Mouse (Mus musculus) kidney, embryonic 15.5 days (tissue): ENCODE data around the gene Ankrd61. TPM values are rescaled to one million over a fixed set of nuclear protein-coding genes. Genes with fewer than 3 reads are reported as not detected.

Source experiments
- ATAC-seq: fragments of 200-750 bp; cut with Nextera tagmentation; replicated peaks from 2 replicates; pipeline ENCODE4 v1.8.0; 2017; ENCODE audit warnings: moderate TSS enrichment; ENCODE audit not compliant: low FRiP score
- H3K27ac ChIP-seq: fragments of 300-500 bp; sonication (generic); 2 replicates; pipeline ENCODE4 v1.5.1; 2015; ENCODE audit warnings: mild to moderate bottlenecking, inconsistent platforms
- H3K27me3 ChIP-seq: fragments of 300-500 bp; sonication (generic); 2 replicates; pipeline ENCODE4 v1.6.1; 2015; ENCODE audit warnings: inconsistent platforms
- H3K36me3 ChIP-seq: fragments of 300-500 bp; sonication (generic); 2 replicates; pipeline ENCODE4 v1.6.1; 2015; ENCODE audit warnings: inconsistent platforms
- H3K4me1 ChIP-seq: fragments of 300-500 bp; sonication (generic); 2 replicates; pipeline ENCODE4 v1.6.1; 2015; ENCODE audit warnings: inconsistent platforms
- H3K4me2 ChIP-seq: fragments of 300-500 bp; sonication (generic); 2 replicates; pipeline ENCODE4 v1.6.1; 2015; ENCODE audit warnings: moderate library complexity, mild to moderate bottlenecking, inconsistent platforms
- H3K4me3 ChIP-seq: fragments of 300-500 bp; sonication (generic); replicated peaks from 2 replicates; pipeline ENCODE4 v1.5.1; 2015; ENCODE audit warnings: mild to moderate bottlenecking, inconsistent platforms
- H3K9ac ChIP-seq: fragments of 300-500 bp; sonication (generic); 2 replicates; pipeline ENCODE4 v1.6.1; 2015; ENCODE audit warnings: mild to moderate bottlenecking, inconsistent platforms
- H3K9me3 ChIP-seq: fragments of 300-500 bp; sonication (generic); replicated peaks from 2 replicates; pipeline ENCODE4 v1.6.1; 2016; ENCODE audit warnings: inconsistent platforms
- WGBS: fragments of 180-500 bp; shearing (Covaris S2); methylation state at CpG from one replicate; pipeline ENCODE4 v1.1.7; 2015; ENCODE audit warnings: mixed read lengths; 5-methylcytosine and 5-hydroxymethylcytosine counted together
- polyA plus RNA-seq: library from polyadenylated mRNA; unstranded; fragments of >200 nt; fragmentation: Nextera tagmentation; extraction: Ambion mirVana; gene quantifications from 2 replicates; pipeline ENCODE4 v1.2.1, GENCODE M21; 2015

The Ankrd61 gene
- polyA plus RNA-seq = 0.36 and 0.58 TPM in 2 replicates

DNA sequence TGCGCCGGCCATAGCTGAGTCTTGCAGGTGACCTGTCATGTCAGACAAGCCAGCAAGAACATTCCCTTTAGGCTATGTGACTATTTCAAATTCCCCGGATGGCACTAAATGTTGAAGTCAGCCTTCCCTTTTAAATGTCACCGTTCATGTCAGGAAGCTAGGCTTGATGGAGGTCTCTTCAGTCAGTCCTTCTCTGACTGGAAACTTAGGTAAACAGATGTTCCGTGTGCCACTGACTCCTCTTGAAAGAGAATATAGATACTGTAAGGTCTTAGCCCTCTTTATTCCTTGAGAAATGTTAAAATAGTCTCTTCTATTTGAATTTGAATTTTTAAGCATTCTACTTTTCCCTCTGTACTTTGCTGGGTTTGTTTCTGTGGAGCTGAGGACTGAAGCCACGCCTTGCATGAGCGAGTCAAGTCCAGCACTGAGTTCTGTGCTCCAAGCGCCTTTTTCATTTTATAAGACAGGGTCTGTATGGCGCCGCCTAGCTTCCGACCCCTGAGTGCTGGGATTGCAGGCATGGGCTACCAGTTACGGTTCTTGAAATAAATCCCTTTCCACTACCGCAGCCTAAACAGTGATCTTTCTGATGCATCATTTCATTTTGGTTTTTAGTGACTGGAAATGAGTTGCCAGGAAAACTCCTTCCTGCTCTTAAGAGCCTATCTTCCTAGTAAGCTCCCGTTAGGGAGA, at the start of gene Ankrd61:
Ankrd61 (minus strand) TSS at position 51 of the 696 bp plus-strand sequence.
- Histone ChIP-seq H3K4me1 (0 out of 2 replicates have a peak, but pooled peaks cover 2% of the 10 kb centered on the region), H3K9me3 (no peaks in the 10 kb centered on the region), H3K27me3 (no peaks in the 10 kb centered on the region), H3K36me3 (peaks cover 87% of the 10 kb centered on the region), H3K27ac (no peak within 1 kb of the TSS), H3K4me2 (no peak within 1 kb of the TSS), H3K4me3 (no peak within 1 kb of the TSS), H3K9ac (no peak within 1 kb of the TSS)
- WGBS = 88% methylated on average over 14 of the region's 14 CpGs
- no peak for ATAC-seq

- no peaks in the 10 kb centered on the region for H3K27me3 ChIP-seq
- no peak overlapping the region for H3K4me3 ChIP-seq
- H3K4me1 ChIP-seq = no peaks in the 10 kb centered on the region
- no peaks in the 10 kb centered on the region for H3K9me3 ChIP-seq
- no peak for ATAC-seq
- no peaks in the 10 kb centered on the region for H3K36me3 ChIP-seq
- H3K4me2 ChIP-seq = no peak overlapping the region
- no peak overlapping the region for H3K9ac ChIP-seq
- WGBS = 89% methylated on average over 14 of the region's 14 CpGs
- no peak overlapping the region for H3K27ac ChIP-seq
These were observed 46.0 kb upstream of the Ankrd61 start for GRCm38 (mm10) chr5:143943231-143944125.

GRCm38 (mm10) chr5:143941588-143941987, 44.1 kb upstream of the Ankrd61 start:
- Histone ChIP-seq H3K9ac (no peak overlapping the region), H3K4me2 (no peak overlapping the region; the same call in 1 of the 2 replicates), H3K36me3 (no peaks in the 10 kb centered on the region), H3K4me1 (no peaks in the 10 kb centered on the region), H3K27ac (no peak overlapping the region), H3K9me3 (no peaks in the 10 kb centered on the region), H3K4me3 (no peak overlapping the region), H3K27me3 (no peaks in the 10 kb centered on the region)
- WGBS = 13% methylated on average over 10 of the region's 10 CpGs
- no peak; the same call in 1 of the 2 replicates for ATAC-seq

DNA sequence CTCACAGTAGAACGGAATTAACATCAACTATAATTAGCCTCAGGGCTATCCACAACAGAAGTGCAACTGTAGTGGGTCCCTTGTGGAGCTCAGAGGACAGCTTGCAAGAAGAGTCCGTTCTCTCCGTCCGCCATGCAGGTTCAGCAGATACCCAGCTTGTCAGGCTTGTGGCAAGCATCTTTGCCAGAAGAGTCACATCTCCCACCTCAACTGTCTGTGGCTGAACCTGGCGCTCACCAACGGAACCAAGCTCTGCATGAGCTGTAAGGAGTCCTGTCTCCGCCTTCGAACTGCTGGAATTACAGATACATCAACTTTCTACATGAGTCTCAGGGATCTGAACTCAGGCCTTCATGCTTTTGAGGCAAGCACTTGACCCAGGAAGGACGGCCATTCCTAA, 38.7 kb upstream of the Ankrd61 start:
- Histone ChIP-seq H3K36me3 (peaks cover 7% of the 10 kb centered on the region; the same call in 1 of the 2 replicates), H3K9ac (no peak overlapping the region), H3K27ac (no peak overlapping the region), H3K4me3 (no peak overlapping the region), H3K9me3 (no peaks in the 10 kb centered on the region), H3K4me1 (peaks cover 6% of the 10 kb centered on the region; the same call in 1 of the 2 replicates), H3K4me2 (no peak overlapping the region), H3K27me3 (no peaks in the 10 kb centered on the region)
- 88% methylated on average over 9 of the region's 9 CpGs for WGBS
- no peak for ATAC-seq

DNA sequence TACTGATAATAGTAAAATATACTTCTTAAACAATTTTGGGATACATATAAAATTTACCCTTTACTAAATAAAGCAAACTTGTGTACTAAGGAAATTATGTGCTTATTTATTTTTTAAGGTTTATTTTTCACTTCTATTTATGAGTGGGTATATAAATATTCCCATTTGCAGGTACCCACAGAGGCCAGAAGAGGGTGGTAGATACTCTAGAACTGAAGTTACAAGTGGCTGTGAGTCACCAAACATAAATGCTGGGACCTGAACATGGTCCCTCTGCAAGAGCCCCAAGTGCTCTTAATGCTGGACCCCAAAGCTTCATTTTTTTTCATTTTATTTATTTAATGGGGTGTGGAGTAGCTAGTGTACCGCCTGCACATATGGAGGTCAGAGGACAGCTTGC, 36.4 kb upstream of the Ankrd61 start:
- no peaks in the 10 kb centered on the region for H3K27me3 ChIP-seq
- H3K4me3 ChIP-seq = no peak overlapping the region
- no peak overlapping the region for H3K9ac ChIP-seq
- no peak overlapping the region for H3K4me2 ChIP-seq
- H3K9me3 ChIP-seq = no peaks in the 10 kb centered on the region
- no peak overlapping the region for H3K27ac ChIP-seq
- peaks cover 6% of the 10 kb centered on the region; the same call in 1 of the 2 replicates for H3K4me1 ChIP-seq
- ATAC-seq = no peak
- peaks cover 29% of the 10 kb centered on the region for H3K36me3 ChIP-seq
- WGBS = 87% methylated on average over 1 of the region's 1 CpGs

GRCm38 (mm10) chr5:143933414-143933813, 35.9 kb upstream of the Ankrd61 start:
- H3K27me3 ChIP-seq = no peaks in the 10 kb centered on the region
- H3K9me3 ChIP-seq = no peaks in the 10 kb centered on the region
- peaks cover 6% of the 10 kb centered on the region; the same call in 1 of the 2 replicates for H3K4me1 ChIP-seq
- H3K27ac ChIP-seq = no peak overlapping the region
- H3K4me2 ChIP-seq = no peak overlapping the region
- no peak for ATAC-seq
- H3K9ac ChIP-seq = no peak overlapping the region
- peaks cover 34% of the 10 kb centered on the region for H3K36me3 ChIP-seq
- H3K4me3 ChIP-seq = no peak overlapping the region
- 82% methylated on average over 11 of the region's 11 CpGs for WGBS

DNA sequence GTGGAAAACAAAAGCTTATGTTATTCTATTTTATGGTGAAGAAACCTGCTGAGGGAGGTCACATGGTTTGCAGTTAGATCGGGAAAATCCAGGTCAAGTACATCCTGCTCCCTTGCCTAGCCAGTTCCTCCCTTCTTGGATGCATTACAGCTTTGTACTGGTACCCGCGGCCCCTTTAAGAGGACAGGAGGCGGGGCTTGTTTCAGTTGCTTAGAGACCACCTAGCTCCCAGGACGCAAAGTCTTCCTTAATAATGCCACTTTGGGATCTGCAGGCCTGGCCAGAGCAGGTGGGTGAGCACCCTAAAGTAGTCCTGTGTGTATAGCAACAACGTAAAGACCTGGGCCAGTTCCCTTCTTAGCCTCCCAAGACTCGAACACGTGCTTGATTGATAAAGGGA, 35.3 kb upstream of the Ankrd61 start, which contains the start of gene Rsph10b:
Rsph10b (plus strand) TSS at position 205 of the 400 bp plus-strand sequence.
- 19% methylated on average over 8 of the region's 8 CpGs for WGBS

DNA sequence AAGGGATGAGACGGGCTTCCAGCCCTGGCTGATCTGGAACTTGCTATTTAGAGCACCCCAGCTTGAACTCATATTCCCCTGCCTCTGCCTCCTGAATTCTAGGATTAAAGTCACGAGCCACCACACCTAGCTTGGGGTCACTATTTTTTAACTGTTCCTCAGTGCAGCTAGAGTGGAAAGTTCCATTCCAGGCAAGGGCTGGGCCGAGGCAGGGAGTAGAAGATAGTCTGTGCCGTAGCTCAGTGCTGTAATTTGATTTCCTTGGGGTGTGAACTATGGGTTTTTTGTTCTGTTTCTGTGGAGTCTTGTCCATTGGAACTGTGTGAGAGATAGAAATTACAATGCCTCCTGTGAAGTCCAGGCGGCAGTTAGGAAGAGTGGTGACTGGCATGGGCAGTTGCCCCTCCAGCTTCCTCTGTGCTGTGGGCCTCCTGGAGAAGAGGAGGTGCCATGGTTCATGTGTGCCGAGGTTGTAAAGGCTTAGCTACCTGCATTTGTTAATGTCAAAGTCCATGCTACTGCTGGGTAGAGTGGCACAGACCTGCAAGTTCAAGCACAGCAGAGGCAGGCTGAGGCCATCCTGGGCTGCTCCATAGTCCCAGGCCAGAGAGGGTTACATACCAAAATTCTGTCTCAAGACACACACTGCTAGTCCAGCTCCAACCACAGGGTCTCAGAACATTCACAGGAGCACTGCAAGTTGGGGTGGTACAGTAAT, 34.5 kb upstream of the Ankrd61 start:
- no peak overlapping the region for H3K9ac ChIP-seq
- 83% methylated on average over 6 of the region's 6 CpGs for WGBS
- no peak overlapping the region for H3K4me2 ChIP-seq
- no peak overlapping the region for H3K4me3 ChIP-seq
- H3K27me3 ChIP-seq = no peaks in the 10 kb centered on the region
- peaks cover 45% of the 10 kb centered on the region for H3K36me3 ChIP-seq
- no peak overlapping the region for H3K27ac ChIP-seq
- no peaks in the 10 kb centered on the region for H3K9me3 ChIP-seq
- no peak for ATAC-seq
- H3K4me1 ChIP-seq = peaks cover 6% of the 10 kb centered on the region; the same call in 1 of the 2 replicates

More for the DNA sequence above, 35.3 kb upstream of the Ankrd61 start, which contains the start of gene Rsph10b:
- no peaks in the 10 kb centered on the region for H3K27me3 ChIP-seq
- ATAC-seq = no peak
- H3K36me3 ChIP-seq = peaks cover 39% of the 10 kb centered on the region
- H3K9me3 ChIP-seq = no peaks in the 10 kb centered on the region
- no peak within 1 kb of the TSS for H3K4me3 ChIP-seq
- peak within 1 kb of the TSS; percentile 40 for H3K4me2 ChIP-seq
- H3K9ac ChIP-seq = no peak within 1 kb of the TSS
- no peak within 1 kb of the TSS for H3K27ac ChIP-seq
- peaks cover 6% of the 10 kb centered on the region; the same call in 1 of the 2 replicates for H3K4me1 ChIP-seq

- ATAC-seq = no peak
- Histone ChIP-seq H3K9me3 (no peaks in the 10 kb centered on the region), H3K27ac (no peak overlapping the region), H3K27me3 (no peaks in the 10 kb centered on the region), H3K4me2 (no peak overlapping the region), H3K4me1 (peaks cover 6% of the 10 kb centered on the region; the same call in 1 of the 2 replicates), H3K4me3 (no peak overlapping the region), H3K9ac (no peak overlapping the region), H3K36me3 (peaks cover 59% of the 10 kb centered on the region)
- WGBS = 92% methylated on average over 12 of the region's 12 CpGs
These were observed 33.2 kb upstream of the Ankrd61 start for GRCm38 (mm10) chr5:143930656-143931055.

GRCm38 (mm10) chr5:143929291-143929690, 31.8 kb upstream of the Ankrd61 start:
- no peak overlapping the region for H3K4me2 ChIP-seq
- no peaks in the 10 kb centered on the region for H3K27me3 ChIP-seq
- H3K4me3 ChIP-seq = no peak overlapping the region
- no peak overlapping the region for H3K27ac ChIP-seq
- peaks cover 6% of the 10 kb centered on the region; the same call in 1 of the 2 replicates for H3K4me1 ChIP-seq
- peaks cover 72% of the 10 kb centered on the region for H3K36me3 ChIP-seq
- no peaks in the 10 kb centered on the region for H3K9me3 ChIP-seq
- no peak for ATAC-seq
- no peak overlapping the region for H3K9ac ChIP-seq
- 86% methylated on average over 4 of the region's 4 CpGs for WGBS

- no peak for ATAC-seq
- Histone ChIP-seq H3K9ac (no peak within 1 kb of the TSS), H3K27ac (no peak within 1 kb of the TSS), H3K36me3 (peaks cover 85% of the 10 kb centered on the region), H3K4me1 (peaks cover 5% of the 10 kb centered on the region; the same call in 1 of the 2 replicates), H3K27me3 (no peaks in the 10 kb centered on the region), H3K9me3 (no peaks in the 10 kb centered on the region), H3K4me3 (no peak within 1 kb of the TSS), H3K4me2 (no peak within 1 kb of the TSS)
- 93% methylated on average over 8 of the region's 8 CpGs for WGBS
These were observed 30.4 kb upstream of the Ankrd61 start, which contains the start of gene Gm42421 for GRCm38 (mm10) chr5:143927875-143928274. Gm42421 (plus strand) TSS chr5:143928175.
